Mouse (Mus musculus): Measurements from ENCODE around the gene Olfr1413. TPM values are rescaled to one million over a fixed set of nuclear protein-coding genes. Genes with fewer than 3 reads are reported as not detected.

The Olfr1413 gene
- not detected in 2 replicates for polyA plus RNA-seq (2014; fragmentation: Nextera tagmentation; extraction: Ambion mirVana)

DNA sequence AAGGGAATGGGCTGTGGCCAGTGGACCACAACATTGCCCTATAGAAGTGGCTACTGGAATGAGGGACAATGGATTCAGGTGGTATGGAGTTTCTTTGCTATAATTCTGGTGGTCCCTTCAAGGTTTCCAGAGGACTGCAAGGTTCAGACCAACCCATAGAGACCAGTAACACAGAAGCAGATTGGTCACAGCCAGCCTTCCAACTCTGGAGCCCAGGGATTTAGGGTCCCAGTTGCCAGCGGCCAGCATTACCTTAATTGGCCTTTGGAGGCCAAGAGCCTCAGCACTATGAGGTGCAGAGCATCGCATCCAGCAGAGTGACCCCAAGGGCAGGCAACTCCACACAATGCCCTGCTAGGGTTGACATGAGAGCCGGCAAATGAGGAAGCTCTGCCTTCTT, at the start of gene Olfr1413:
Olfr1413 (plus strand) TSS at position 301 of the 400 bp plus-strand sequence.
- WGBS: 81% methylated on average over 3 of the region's 3 CpGs
- Histone ChIP-seq H3K4me3 (ENCODE audit: low read depth, low read length) (no peak within 1 kb of the TSS), H3K27ac (replicated peaks; ENCODE audit: low read depth, low read length) (no peak within 1 kb of the TSS), H3K4me2 (ENCODE audit: low read depth, low read length) (no peak within 1 kb of the TSS), H3K27me3 (replicated peaks; ENCODE audit: control insufficient read depth, insufficient read depth, low read length) (no peaks in the 10 kb centered on the region), H3K9me3 (ENCODE audit: control insufficient read depth, low read length) (no peaks in the 10 kb centered on the region), H3K4me1 (ENCODE audit: control insufficient read depth, insufficient read depth, low read length) (no peaks in the 10 kb centered on the region), H3K36me3 (ENCODE audit: control insufficient read depth, insufficient read depth, low read length) (no peaks in the 10 kb centered on the region), H3K9ac (ENCODE audit: low read depth, low read length) (no peak within 1 kb of the TSS)
- DNase-seq (ENCODE audit: low spot score): no peak
- ATAC-seq (ENCODE audit: low read depth): no peak

DNA sequence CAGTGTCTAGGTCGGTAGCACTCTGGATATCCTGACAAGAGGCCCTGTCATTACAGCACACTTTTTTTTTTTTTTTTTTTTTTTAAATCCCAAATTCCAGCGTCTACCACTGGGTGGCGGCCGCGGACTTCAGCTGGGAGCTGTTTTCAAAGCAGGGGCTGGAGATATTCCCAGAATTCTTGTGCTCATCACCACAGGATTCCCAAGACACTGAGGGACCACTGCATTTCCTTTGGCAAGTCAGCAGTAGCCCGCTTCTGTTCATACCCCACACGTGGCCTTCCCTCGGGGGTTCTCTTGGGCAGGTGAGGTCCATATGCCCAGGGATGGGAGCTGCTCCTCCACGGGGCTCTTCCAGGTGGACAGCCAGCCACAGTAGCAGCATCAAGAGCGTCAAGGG, 49.7 kb upstream of the Olfr1413 start:
- H3K4me3 ChIP-seq (ENCODE audit: low read depth, low read length): no peak overlapping the region
- ATAC-seq (ENCODE audit: low read depth) (no peak), DNase-seq (ENCODE audit: low spot score) (peak; percentile 73)
- no peaks in the 10 kb centered on the region for H3K9me3 ChIP-seq (ENCODE audit: control insufficient read depth, low read length)
- no peaks in the 10 kb centered on the region for H3K27me3 ChIP-seq (replicated peaks; ENCODE audit: control insufficient read depth, insufficient read depth, low read length)
- H3K9ac ChIP-seq (ENCODE audit: low read depth, low read length): no peak overlapping the region
- H3K4me2 ChIP-seq (ENCODE audit: low read depth, low read length): no peak overlapping the region
- H3K27ac ChIP-seq (replicated peaks; ENCODE audit: low read depth, low read length): no peak overlapping the region
- no peaks in the 10 kb centered on the region for H3K36me3 ChIP-seq (ENCODE audit: control insufficient read depth, insufficient read depth, low read length)
- 19% methylated on average over 10 of the region's 10 CpGs for WGBS
- no peaks in the 10 kb centered on the region for H3K4me1 ChIP-seq (ENCODE audit: control insufficient read depth, insufficient read depth, low read length)

DNA sequence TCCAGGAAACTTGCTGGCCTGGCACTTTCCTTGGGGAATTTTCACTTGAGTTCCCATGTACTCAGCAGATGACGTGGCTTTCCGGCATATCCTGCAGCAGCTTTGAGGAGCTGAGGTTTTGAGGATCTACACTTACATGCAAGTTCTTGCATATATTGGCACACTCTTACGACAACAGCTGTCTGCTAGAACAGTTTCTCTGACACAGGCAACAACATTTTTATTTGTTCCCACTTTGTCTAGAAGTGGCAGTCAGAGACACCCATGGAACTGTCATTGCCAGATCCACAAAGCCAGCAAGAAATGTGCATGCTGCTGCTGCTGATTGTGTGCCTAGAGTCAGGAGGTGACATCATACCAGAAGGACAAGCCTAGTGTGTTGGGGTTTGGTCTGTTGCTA, 47.4 kb upstream of the Olfr1413 start:
- no peak overlapping the region for H3K9ac ChIP-seq (ENCODE audit: low read depth, low read length)
- ATAC-seq (ENCODE audit: low read depth): no peak
- H3K4me2 ChIP-seq (ENCODE audit: low read depth, low read length): no peak overlapping the region
- no peaks in the 10 kb centered on the region for H3K27me3 ChIP-seq (replicated peaks; ENCODE audit: control insufficient read depth, insufficient read depth, low read length)
- no peak overlapping the region for H3K4me3 ChIP-seq (ENCODE audit: low read depth, low read length)
- H3K27ac ChIP-seq (replicated peaks; ENCODE audit: low read depth, low read length): no peak overlapping the region
- H3K9me3 ChIP-seq (ENCODE audit: control insufficient read depth, low read length): no peaks in the 10 kb centered on the region
- no peaks in the 10 kb centered on the region for H3K4me1 ChIP-seq (ENCODE audit: control insufficient read depth, insufficient read depth, low read length)
- WGBS: 76% methylated on average over 3 of the region's 3 CpGs
- H3K36me3 ChIP-seq (ENCODE audit: control insufficient read depth, insufficient read depth, low read length): no peaks in the 10 kb centered on the region
- DNase-seq (ENCODE audit: low spot score): no peak

DNA sequence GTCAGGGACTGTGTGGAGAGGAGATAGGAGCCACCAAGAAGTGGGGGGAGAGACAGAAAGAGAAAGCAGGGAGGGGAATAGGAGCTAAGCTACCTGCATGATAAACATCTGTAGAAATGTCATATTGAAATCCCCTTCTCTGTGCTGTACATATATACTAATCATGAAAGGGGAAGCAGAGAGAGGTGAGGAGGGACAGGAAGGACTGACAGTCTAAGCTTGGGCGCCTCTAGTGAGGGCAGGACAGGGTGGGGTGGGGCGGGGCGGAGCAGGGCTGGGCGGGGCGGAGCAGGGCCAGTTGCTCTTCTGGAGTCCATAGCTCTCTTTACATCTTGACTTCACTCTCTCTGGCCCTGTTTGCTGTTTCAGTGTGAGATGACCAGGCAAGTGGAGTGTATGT, 34.1 kb upstream of the Olfr1413 start:
- Histone ChIP-seq H3K36me3 (ENCODE audit: control insufficient read depth, insufficient read depth, low read length) (no peaks in the 10 kb centered on the region), H3K27ac (replicated peaks; ENCODE audit: low read depth, low read length) (no peak overlapping the region), H3K27me3 (replicated peaks; ENCODE audit: control insufficient read depth, insufficient read depth, low read length) (no peaks in the 10 kb centered on the region), H3K4me1 (ENCODE audit: control insufficient read depth, insufficient read depth, low read length) (no peaks in the 10 kb centered on the region), H3K9ac (ENCODE audit: low read depth, low read length) (no peak overlapping the region), H3K9me3 (ENCODE audit: control insufficient read depth, low read length) (no peaks in the 10 kb centered on the region), H3K4me2 (ENCODE audit: low read depth, low read length) (no peak overlapping the region), H3K4me3 (ENCODE audit: low read depth, low read length) (no peak overlapping the region)
- no peak for ATAC-seq (ENCODE audit: low read depth)
- DNase-seq (ENCODE audit: low spot score): no peak
- 71% methylated on average over 1 of the region's 5 CpGs for WGBS

DNA sequence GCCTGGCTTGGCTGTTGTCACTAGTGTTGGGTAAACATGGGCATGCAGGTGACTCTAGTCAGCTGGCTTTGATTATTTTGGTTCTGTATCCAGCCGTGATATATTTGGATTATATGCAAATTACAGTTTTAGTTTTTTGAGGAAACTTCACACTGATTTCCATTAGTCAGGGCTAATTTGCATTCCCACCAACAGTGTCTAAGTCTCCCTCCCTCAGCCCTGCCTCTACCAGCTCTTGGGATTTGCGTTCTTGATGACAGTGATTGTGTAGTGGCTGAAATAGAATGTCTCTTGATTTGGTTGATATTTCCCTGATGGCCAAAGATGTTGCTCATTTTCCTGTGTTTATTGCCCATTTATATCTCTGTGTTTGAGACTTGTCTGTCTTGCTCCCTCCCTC, 32.1 kb upstream of the Olfr1413 start:
- WGBS: 32% methylated on average over 2 of the region's 2 CpGs
- no peak overlapping the region for H3K4me2 ChIP-seq (ENCODE audit: low read depth, low read length)
- no peak overlapping the region for H3K4me3 ChIP-seq (ENCODE audit: low read depth, low read length)
- no peaks in the 10 kb centered on the region for H3K36me3 ChIP-seq (ENCODE audit: control insufficient read depth, insufficient read depth, low read length)
- no peaks in the 10 kb centered on the region for H3K4me1 ChIP-seq (ENCODE audit: control insufficient read depth, insufficient read depth, low read length)
- DNase-seq (ENCODE audit: low spot score) (no peak), ATAC-seq (ENCODE audit: low read depth) (no peak)
- H3K27ac ChIP-seq (replicated peaks; ENCODE audit: low read depth, low read length): no peak overlapping the region
- no peak overlapping the region for H3K9ac ChIP-seq (ENCODE audit: low read depth, low read length)
- no peaks in the 10 kb centered on the region for H3K9me3 ChIP-seq (ENCODE audit: control insufficient read depth, low read length)
- H3K27me3 ChIP-seq (replicated peaks; ENCODE audit: control insufficient read depth, insufficient read depth, low read length): no peaks in the 10 kb centered on the region

DNA sequence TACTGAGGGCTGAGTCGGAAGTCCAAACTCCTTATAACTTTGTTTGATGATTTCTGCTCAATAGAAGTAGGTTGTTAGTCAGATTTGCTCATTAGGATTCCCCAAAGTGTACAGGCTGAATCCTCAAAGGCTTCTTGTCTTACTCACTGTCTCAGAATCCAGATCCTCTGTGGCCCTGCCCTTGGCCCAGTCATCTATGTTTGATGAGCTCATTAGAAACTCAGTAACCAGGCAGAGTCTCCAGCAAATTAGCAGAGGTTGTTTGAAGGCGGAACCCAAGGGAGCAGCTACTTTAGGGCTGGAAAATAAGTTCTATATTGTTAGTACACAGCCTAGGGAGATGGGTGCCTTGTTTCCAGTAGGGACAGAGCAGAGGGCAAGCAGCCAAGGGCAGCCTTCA, 25.2 kb upstream of the Olfr1413 start:
- peak; percentile 34 for DNase-seq (ENCODE audit: low spot score)
- 82% methylated on average over 2 of the region's 2 CpGs for WGBS
- no peaks in the 10 kb centered on the region for H3K27me3 ChIP-seq (replicated peaks; ENCODE audit: control insufficient read depth, insufficient read depth, low read length)

DNA sequence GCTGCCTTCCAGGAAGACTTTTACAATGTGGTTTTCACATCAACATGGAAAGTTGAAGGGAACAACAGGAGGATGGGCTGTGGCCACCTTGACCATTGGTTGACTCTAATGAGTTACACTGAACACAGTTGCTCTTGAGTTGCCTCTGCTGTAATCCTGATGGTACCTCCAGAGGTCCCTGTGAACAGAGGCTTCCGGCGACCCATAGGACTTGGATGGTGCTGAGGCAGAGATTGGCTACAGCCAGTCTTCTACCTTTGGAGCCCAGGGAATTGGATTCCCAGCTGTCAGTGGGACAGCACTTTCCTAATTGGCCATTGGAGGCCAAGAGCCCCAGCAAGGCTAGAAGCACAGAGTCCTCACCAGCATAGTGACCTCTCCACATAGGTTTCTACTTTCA, 14.4 kb downstream of the Olfr1413 start, which contains the start of gene Olfr1412:
Olfr1412 (plus strand) TSS at position 301 of the 400 bp plus-strand sequence.
- ATAC-seq (ENCODE audit: low read depth): no peak
- Histone ChIP-seq H3K4me1 (ENCODE audit: control insufficient read depth, insufficient read depth, low read length) (no peaks in the 10 kb centered on the region), H3K9me3 (ENCODE audit: control insufficient read depth, low read length) (0 out of 2 replicates have a peak, but pooled peaks cover 9% of the 10 kb centered on the region), H3K4me2 (ENCODE audit: low read depth, low read length) (no peak within 1 kb of the TSS), H3K4me3 (ENCODE audit: low read depth, low read length) (no peak within 1 kb of the TSS), H3K27ac (replicated peaks; ENCODE audit: low read depth, low read length) (no peak within 1 kb of the TSS), H3K9ac (ENCODE audit: low read depth, low read length) (no peak within 1 kb of the TSS), H3K36me3 (ENCODE audit: control insufficient read depth, insufficient read depth, low read length) (no peaks in the 10 kb centered on the region), H3K27me3 (replicated peaks; ENCODE audit: control insufficient read depth, insufficient read depth, low read length) (no peaks in the 10 kb centered on the region)
- 72% methylated on average over 2 of the region's 2 CpGs for WGBS
- DNase-seq (ENCODE audit: low spot score): no peak

More for the DNA sequence above, 25.2 kb upstream of the Olfr1413 start:
- peak; percentile 81 for ATAC-seq (ENCODE audit: low read depth)
- H3K9ac ChIP-seq (ENCODE audit: low read depth, low read length): no peak overlapping the region
- no peaks in the 10 kb centered on the region for H3K36me3 ChIP-seq (ENCODE audit: control insufficient read depth, insufficient read depth, low read length)
- no peak overlapping the region for H3K27ac ChIP-seq (replicated peaks; ENCODE audit: low read depth, low read length)
- 0 out of 2 replicates have a peak, but pooled peaks cover 4% of the 10 kb centered on the region for H3K9me3 ChIP-seq (ENCODE audit: control insufficient read depth, low read length)
- H3K4me2 ChIP-seq (ENCODE audit: low read depth, low read length): no peak overlapping the region
- no peaks in the 10 kb centered on the region for H3K4me1 ChIP-seq (ENCODE audit: control insufficient read depth, insufficient read depth, low read length)
- H3K4me3 ChIP-seq (ENCODE audit: low read depth, low read length): no peak overlapping the region

DNA sequence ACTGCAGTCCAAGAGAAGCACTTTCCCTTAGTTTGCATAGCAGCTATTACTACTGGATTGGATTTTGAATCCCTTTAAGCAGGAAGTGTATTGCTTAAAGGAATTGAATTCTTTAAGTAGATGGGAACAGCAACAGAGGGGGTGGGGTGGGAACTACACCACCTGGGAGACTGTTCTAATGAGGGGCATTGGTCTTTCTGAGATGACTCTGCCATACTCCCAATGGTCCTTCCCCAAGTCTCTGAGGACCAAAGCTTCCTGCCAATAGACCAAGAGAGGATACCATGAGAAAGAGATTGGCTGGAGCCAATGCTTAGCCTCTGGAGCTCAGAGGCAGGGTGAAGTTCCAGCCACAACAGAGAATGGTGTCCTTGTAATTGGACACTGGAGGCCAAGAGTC, 23.0 kb downstream of the Olfr1413 start, which contains the start of gene Olfr1411:
Olfr1411 (plus strand) TSS at position 301 of the 400 bp plus-strand sequence.
- Histone ChIP-seq H3K4me1 (ENCODE audit: control insufficient read depth, insufficient read depth, low read length) (no peaks in the 10 kb centered on the region), H3K9me3 (ENCODE audit: control insufficient read depth, low read length) (no peaks in the 10 kb centered on the region), H3K27ac (replicated peaks; ENCODE audit: low read depth, low read length) (no peak within 1 kb of the TSS), H3K27me3 (replicated peaks; ENCODE audit: control insufficient read depth, insufficient read depth, low read length) (no peaks in the 10 kb centered on the region), H3K9ac (ENCODE audit: low read depth, low read length) (no peak within 1 kb of the TSS), H3K4me3 (ENCODE audit: low read depth, low read length) (no peak within 1 kb of the TSS), H3K4me2 (ENCODE audit: low read depth, low read length) (no peak within 1 kb of the TSS), H3K36me3 (ENCODE audit: control insufficient read depth, insufficient read depth, low read length) (no peaks in the 10 kb centered on the region)
- ATAC-seq (ENCODE audit: low read depth) (no peak), DNase-seq (ENCODE audit: low spot score) (no peak)

DNA sequence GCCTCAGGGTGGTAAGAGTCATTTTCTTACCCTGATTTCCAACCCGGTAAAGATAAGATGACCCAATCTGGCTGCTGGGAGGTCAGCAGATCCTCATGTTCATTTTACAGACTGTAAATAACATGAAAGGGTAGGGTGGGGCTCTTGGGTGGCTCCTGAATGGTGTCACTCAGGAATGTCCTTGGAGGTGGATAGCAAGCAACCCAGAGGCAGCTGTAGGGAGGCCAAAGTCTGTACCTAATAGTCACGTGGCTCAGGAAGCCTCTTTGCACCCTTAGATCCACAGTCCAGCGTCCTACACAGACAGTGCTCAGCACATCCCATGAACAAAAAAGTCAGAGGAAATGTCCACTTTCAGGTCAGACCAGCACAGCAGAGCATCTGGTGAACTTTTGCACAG, 24.9 kb downstream of the Olfr1413 start:
- DNase-seq (ENCODE audit: low spot score) (no peak), ATAC-seq (ENCODE audit: low read depth) (no peak)
- H3K27ac ChIP-seq (replicated peaks; ENCODE audit: low read depth, low read length): no peak overlapping the region
- no peaks in the 10 kb centered on the region for H3K27me3 ChIP-seq (replicated peaks; ENCODE audit: control insufficient read depth, insufficient read depth, low read length)
- no peak overlapping the region for H3K4me3 ChIP-seq (ENCODE audit: low read depth, low read length)
- H3K36me3 ChIP-seq (ENCODE audit: control insufficient read depth, insufficient read depth, low read length): no peaks in the 10 kb centered on the region
- no peak overlapping the region for H3K9ac ChIP-seq (ENCODE audit: low read depth, low read length)
- H3K4me1 ChIP-seq (ENCODE audit: control insufficient read depth, insufficient read depth, low read length): no peaks in the 10 kb centered on the region
- no peaks in the 10 kb centered on the region for H3K9me3 ChIP-seq (ENCODE audit: control insufficient read depth, low read length)
- H3K4me2 ChIP-seq (ENCODE audit: low read depth, low read length): no peak overlapping the region
- 83% methylated on average over 3 of the region's 3 CpGs for WGBS
